8 mouse cellular contexts compared by ENCODE assay signal in the genomic region with DNA sequence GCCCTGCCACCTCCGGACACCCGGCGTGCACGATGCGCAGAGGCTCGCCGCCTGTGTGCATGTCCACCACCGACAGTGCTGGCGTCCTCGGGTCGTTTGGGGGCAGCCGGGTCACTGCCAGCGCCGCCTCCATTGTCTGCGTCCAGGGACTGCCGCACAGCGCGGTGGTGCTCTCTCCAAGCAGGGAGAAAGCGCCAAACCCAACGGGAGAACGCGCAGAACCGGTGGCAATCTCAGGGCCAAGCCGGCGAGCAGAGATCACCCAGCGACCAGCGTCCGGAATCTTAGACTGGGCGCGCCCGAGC. TPM values are rescaled to one million over a fixed set of nuclear protein-coding genes. Genes with fewer than 3 reads are reported as not detected.
DNase-seq lines count a peak whose midpoint lies in the region; ATAC-seq and TF ChIP-seq lines count a peak whose summit lies in the region.

No protein-coding gene starts in this region.

- peak overlapping the region; percentile 96 for H3K4me2 ChIP-seq in heart, embryonic 13.5 days
- peak overlapping the region; percentile 82 for H3K4me2 ChIP-seq in hindbrain, embryonic 12.5 days (replicated peaks)

- peak overlapping the region; percentile 71 for H3K4me3 ChIP-seq in heart, embryonic 13.5 days
- peak overlapping the region; percentile 75 for H3K4me3 ChIP-seq in G1E (ENCODE audit: low read depth, low read length)
- H3K4me3 ChIP-seq in hindbrain, embryonic 12.5 days: peak overlapping the region; percentile 58
- peak overlapping the region; percentile 73 for H3K4me3 ChIP-seq in midbrain, embryonic 10.5 days

- WGBS in heart, embryonic 13.5 days: under 1% methylated on average over 31 of the region's 31 CpGs
- WGBS in hindbrain, embryonic 12.5 days: 0% methylated on average over 31 of the region's 31 CpGs
- under 1% methylated on average over 31 of the region's 31 CpGs for WGBS in midbrain, embryonic 10.5 days

- peaks cover 40% of the 10 kb centered on the region for H3K4me1 ChIP-seq in heart, embryonic 13.5 days
- peaks cover 40% of the 10 kb centered on the region for H3K4me1 ChIP-seq in G1E (ENCODE audit: insufficient read depth, low read depth, low read length)
- peaks cover 32% of the 10 kb centered on the region for H3K4me1 ChIP-seq in hindbrain, embryonic 12.5 days
- peaks cover 44% of the 10 kb centered on the region for H3K4me1 ChIP-seq in midbrain, embryonic 10.5 days

- peak overlapping the region; percentile 87 for H3K9ac ChIP-seq in heart, embryonic 13.5 days
- peak overlapping the region; percentile 74 for H3K9ac ChIP-seq in hindbrain, embryonic 12.5 days

- intact Hi-C loops in heart, postnatal 10 days (cut with DNase I): no loop called here

- H3K27me3 ChIP-seq in heart, embryonic 13.5 days (replicated peaks): no peaks in the 10 kb centered on the region
- H3K27me3 ChIP-seq in G1E (ENCODE audit: insufficient read depth, low read length): peaks cover 18% of the 10 kb centered on the region
- H3K27me3 ChIP-seq in hindbrain, embryonic 12.5 days: no peaks in the 10 kb centered on the region
- no peaks in the 10 kb centered on the region for H3K27me3 ChIP-seq in midbrain, embryonic 10.5 days (ENCODE audit: low read depth, poor library complexity, severe bottlenecking)

- H3K36me3 ChIP-seq in heart, embryonic 13.5 days: peaks cover 3% of the 10 kb centered on the region
- H3K36me3 ChIP-seq in G1E (replicated peaks): peaks cover 5% of the 10 kb centered on the region
- no peaks in the 10 kb centered on the region for H3K36me3 ChIP-seq in hindbrain, embryonic 12.5 days
- peaks cover 5% of the 10 kb centered on the region for H3K36me3 ChIP-seq in midbrain, embryonic 10.5 days

- peak overlapping the region; percentile 93 for H3K27ac ChIP-seq in heart, embryonic 13.5 days (replicated peaks)
- H3K27ac ChIP-seq in hindbrain, embryonic 12.5 days: peak overlapping the region; percentile 83
- peak overlapping the region; percentile 96 for H3K27ac ChIP-seq in midbrain, embryonic 10.5 days (replicated peaks)

- peak; percentile 9 for ATAC-seq in heart, embryonic 13.5 days (ENCODE audit: extremely low read depth, insufficient number of reproducible peaks, low FRiP score, low TSS enrichment)
- ATAC-seq in G1E (ENCODE audit: extremely low read depth, insufficient number of reproducible peaks, low FRiP score, poor library complexity, severe bottlenecking): 0 out of 2 replicates have a peak, but pooled peaks have one; percentile 0
- ATAC-seq in hindbrain, embryonic 12.5 days (ENCODE audit: low FRiP score): no peak

- H3K9me3 ChIP-seq in heart, embryonic 13.5 days: no peaks in the 10 kb centered on the region
- H3K9me3 ChIP-seq in G1E (replicated peaks): no peaks in the 10 kb centered on the region
- no peaks in the 10 kb centered on the region for H3K9me3 ChIP-seq in hindbrain, embryonic 12.5 days (replicated peaks)
- H3K9me3 ChIP-seq in midbrain, embryonic 10.5 days (replicated peaks): no peaks in the 10 kb centered on the region

- no peak for TF ChIP-seq CTCF in G1E (IDR thresholded peaks at IDR 0.05; ENCODE audit: low read depth, low read length)

- DNase-seq in heart, postnatal 10 days: no peak
- peak; percentile 48 for DNase-seq in G1E (ENCODE audit: low spot score)
- no peak for DNase-seq in midbrain, embryonic 10.5 days (ENCODE audit: low spot score)
- DNase-seq in adrenal gland, postnatal 10 days: no peak
- no peak for DNase-seq in cerebellum, adult 8-10 months
- DNase-seq in frontal cortex, postnatal 36 days (ENCODE audit: low spot score in 2 of 2): no peak

RNA-seq across cellular contexts. Expression of a gene that starts 0.3 kb away (rescaled TPM):
- polyA plus RNA-seq in heart, embryonic 13.5 days (2015; fragmentation: Nextera tagmentation; extraction: Ambion mirVana): 16.8 and 20.4 TPM in 2 replicates
- 10 to 100 TPM; 10.3 to 13.8 TPM for total RNA-seq in heart, postnatal 10 days (2021)
- total RNA-seq in G1E (2014; fragmentation: Nextera tagmentation) (0.39 and 1.1 TPM in 2 replicates), G1E (2017) (0.93 and 0.98 TPM in 2 replicates)
- polyA plus RNA-seq in G1E (2012): 0.42 and 0.51 TPM in 2 replicates
- polyA plus RNA-seq in hindbrain, embryonic 12.5 days (2016; fragmentation: Nextera tagmentation; extraction: Ambion mirVana): 11.1 and 11.4 TPM in 2 replicates
- 6.7 and 7.8 TPM in 2 replicates for polyA plus RNA-seq in midbrain, embryonic 10.5 days (2016; fragmentation: Nextera tagmentation; extraction: Ambion mirVana)
- 10 to 100 TPM; 31.0 to 37.3 TPM for total RNA-seq in adrenal gland, postnatal 10 days (2021)

RNA-seq across cellular contexts. Expression of a gene that starts 0.4 kb away (rescaled TPM):
- 72.5 and 82.9 TPM in 2 replicates for polyA plus RNA-seq in heart, embryonic 13.5 days (2015; fragmentation: Nextera tagmentation; extraction: Ambion mirVana)
- 10 to 100 TPM; 28.2 to 34.6 TPM for total RNA-seq in heart, postnatal 10 days (2021)
- 61.8 and 65.5 TPM in 2 replicates for total RNA-seq in G1E (2014; fragmentation: Nextera tagmentation)
- total RNA-seq in G1E (2017): 35.7 and 42.3 TPM in 2 replicates
- polyA plus RNA-seq in G1E (2012): 9.4 and 9.8 TPM in 2 replicates
- 91.5 and 98.2 TPM in 2 replicates for polyA plus RNA-seq in hindbrain, embryonic 12.5 days (2016; fragmentation: Nextera tagmentation; extraction: Ambion mirVana)
- 84.5 and 102 TPM in 2 replicates for polyA plus RNA-seq in midbrain, embryonic 10.5 days (2016; fragmentation: Nextera tagmentation; extraction: Ambion mirVana)
- total RNA-seq in adrenal gland, postnatal 10 days (2021): 10 to 100 TPM; 39.6 to 42.9 TPM

RNA-seq across cellular contexts. Expression of a gene that starts 14.1 kb away (rescaled TPM):
- polyA plus RNA-seq in heart, embryonic 13.5 days (2015; fragmentation: Nextera tagmentation; extraction: Ambion mirVana): 0.43 and 0.60 TPM in 2 replicates
- under 1 TPM; 0.64 to 0.79 TPM for total RNA-seq in heart, postnatal 10 days (2021)
- total RNA-seq in G1E (2014; fragmentation: Nextera tagmentation): not detected in 2 replicates
- total RNA-seq in G1E (2017): not detected in 2 replicates
- polyA plus RNA-seq in G1E (2012): not detected in 2 replicates
- polyA plus RNA-seq in hindbrain, embryonic 12.5 days (2016; fragmentation: Nextera tagmentation; extraction: Ambion mirVana): 1.7 and 2.2 TPM in 2 replicates
- polyA plus RNA-seq in midbrain, embryonic 10.5 days (2016; fragmentation: Nextera tagmentation; extraction: Ambion mirVana): 0.46 and 0.82 TPM in 2 replicates
- total RNA-seq in adrenal gland, postnatal 10 days (2021): 1 to 10 TPM; 4.5 to 4.8 TPM
